Mouse (Mus musculus): ENCODE data around the gene Akap7. TPM values are rescaled to one million over a fixed set of nuclear protein-coding genes. Genes with fewer than 3 reads are reported as not detected.
"Not testable (repeated sequence)": the region's sequence is repeated elsewhere in the genome, so short reads cannot be mapped to it uniquely, and the experiment has no call there.

Akap7 gene
- polyA plus RNA-seq, 1 experiment from 2014 or later, result 20.7 TPM

DNA sequence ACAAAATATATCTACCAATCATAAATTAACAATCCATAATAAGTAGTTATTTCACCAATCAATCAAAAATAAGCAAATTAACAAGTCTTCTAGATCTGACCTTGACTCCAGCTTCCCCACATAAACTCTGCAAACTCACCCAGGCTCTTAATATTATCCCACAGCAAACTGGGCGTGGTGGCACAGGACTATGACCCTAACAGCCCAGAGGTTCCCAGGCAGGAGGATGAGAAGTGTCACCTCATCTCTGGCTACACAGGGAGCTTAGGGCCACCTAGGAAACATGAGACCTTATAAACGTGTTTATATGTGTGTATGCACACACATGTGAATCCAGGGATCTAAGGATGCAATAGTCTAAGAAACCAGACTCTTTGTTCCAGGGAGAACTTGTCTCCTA is 132.8 kb downstream of the Akap7 start:
- H3K9me3 ChIP-seq, result no peaks in the 10 kb centered on the region
- no peak overlapping the region for H3K27ac ChIP-seq
- ATAC-seq (ENCODE audit: low FRiP score), result no peak

DNA sequence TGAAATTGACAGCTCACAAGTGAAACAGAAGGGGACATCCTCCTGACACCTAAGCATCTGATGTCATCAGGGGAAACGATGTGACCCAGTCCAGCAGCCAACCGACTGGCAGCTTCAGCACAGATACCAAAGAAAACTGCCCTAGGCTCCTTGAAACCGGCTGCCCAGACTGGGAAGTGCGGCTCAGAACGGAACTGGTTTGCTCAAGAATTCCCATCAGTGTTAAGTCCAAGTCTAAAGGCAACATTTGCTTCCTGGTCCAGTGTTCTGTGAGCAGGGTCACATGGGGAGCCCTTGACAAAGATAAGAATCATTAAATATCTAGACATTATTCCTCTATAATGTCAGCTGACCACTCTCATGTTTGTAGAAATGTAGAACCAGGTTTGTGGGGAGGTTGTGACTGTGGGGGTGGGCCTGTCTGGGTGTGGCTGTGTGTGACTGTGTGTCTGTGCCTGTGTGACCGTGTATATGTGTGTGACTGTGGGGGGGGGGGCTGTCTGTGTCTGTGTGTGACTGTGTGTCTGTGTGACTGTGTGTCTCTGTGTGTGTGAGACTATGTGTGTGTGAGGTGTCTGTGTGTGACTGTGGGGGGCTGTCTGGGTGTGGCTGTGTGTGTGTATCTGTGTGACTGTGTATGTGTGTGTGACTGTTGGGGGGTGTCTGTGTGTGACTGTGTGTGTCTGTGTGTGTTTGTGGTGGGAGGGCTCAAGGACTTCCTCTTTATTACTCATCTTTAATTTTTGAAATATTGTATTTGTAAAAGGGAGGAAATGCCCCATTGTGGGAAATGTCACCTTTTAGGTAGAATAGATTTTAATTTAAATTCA is 140.1 kb downstream of the Akap7 start:
- Histone ChIP-seq H3K4me2 (no peak overlapping the region), H3K9me3 (no peaks in the 10 kb centered on the region), H3K4me1 (no peaks in the 10 kb centered on the region), H3K36me3 (replicated peaks) (no peaks in the 10 kb centered on the region), H3K27me3 (no peaks in the 10 kb centered on the region), H3K27ac (no peak overlapping the region), H3K9ac (no peak overlapping the region), H3K4me3 (replicated peaks) (no peak overlapping the region)
- ATAC-seq (ENCODE audit: low FRiP score), result no peak
- 82% methylated on average over 6 of the region's 6 CpGs for WGBS

More for the DNA sequence above, 132.8 kb downstream of the Akap7 start:
- no peak overlapping the region for H3K9ac ChIP-seq
- H3K4me3 ChIP-seq (replicated peaks), result no peak overlapping the region
- H3K27me3 ChIP-seq, result no peaks in the 10 kb centered on the region
- no peaks in the 10 kb centered on the region for H3K4me1 ChIP-seq
- no peak overlapping the region for H3K4me2 ChIP-seq
- no peaks in the 10 kb centered on the region for H3K36me3 ChIP-seq (replicated peaks)
- WGBS, result 91% methylated on average over 2 of the region's 2 CpGs

DNA sequence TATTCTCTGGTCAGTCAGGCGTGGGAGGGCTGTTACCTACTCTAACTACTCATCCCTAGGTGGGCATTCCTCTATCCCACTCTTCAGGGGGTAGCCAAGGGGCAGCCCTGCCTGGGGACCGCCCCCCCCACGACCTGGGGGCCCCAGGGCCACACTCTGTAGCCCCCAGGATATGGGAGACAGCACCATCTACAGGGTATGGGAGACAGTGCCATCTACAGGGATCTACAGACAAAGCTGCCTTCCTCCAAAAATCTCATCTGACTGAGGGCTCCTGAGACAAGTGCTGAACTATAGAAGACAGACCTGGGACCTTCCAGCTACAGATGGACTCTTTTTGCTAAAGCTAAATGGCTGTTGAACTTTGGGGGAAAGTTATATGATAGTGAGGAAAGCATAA is 144.2 kb downstream of the Akap7 start:
- WGBS, result 32% methylated on average over 3 of the region's 3 CpGs
- H3K27ac ChIP-seq, result not testable (repeated sequence)

DNA sequence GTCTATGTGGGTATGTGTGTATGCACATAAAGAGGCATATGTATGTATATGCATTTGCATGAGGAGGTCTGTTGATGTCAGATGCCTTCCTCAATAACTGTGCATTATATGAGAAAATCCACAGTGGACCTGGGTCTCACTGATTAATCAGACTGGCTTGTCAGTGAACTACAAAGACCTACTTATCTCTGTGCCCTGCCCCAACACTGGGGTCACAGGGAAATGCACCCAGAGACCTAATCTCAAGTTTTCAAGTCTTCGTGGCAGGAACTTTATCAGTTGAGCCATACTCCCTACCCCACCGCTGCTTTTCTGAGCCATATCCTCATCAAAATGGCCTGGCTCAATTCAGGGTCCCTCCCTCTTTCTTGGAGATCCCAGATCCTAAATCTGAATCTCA is 146.0 kb downstream of the Akap7 start:
- Histone ChIP-seq H3K9ac (no peak overlapping the region), H3K9me3 (no peaks in the 10 kb centered on the region), H3K4me3 (replicated peaks) (no peak overlapping the region), H3K27ac (no peak overlapping the region), H3K27me3 (no peaks in the 10 kb centered on the region), H3K4me2 (no peak overlapping the region), H3K36me3 (replicated peaks) (no peaks in the 10 kb centered on the region), H3K4me1 (no peaks in the 10 kb centered on the region)
- ATAC-seq (ENCODE audit: low FRiP score), result no peak
- 84% methylated on average over 2 of the region's 2 CpGs for WGBS

More for the DNA sequence above, 144.2 kb downstream of the Akap7 start:
- not testable (repeated sequence) for H3K4me2 ChIP-seq; H3K4me3 ChIP-seq (replicated peaks); H3K9ac ChIP-seq; H3K9me3 ChIP-seq; ATAC-seq (ENCODE audit: low FRiP score); H3K4me1 ChIP-seq; H3K36me3 ChIP-seq (replicated peaks); H3K27me3 ChIP-seq

DNA sequence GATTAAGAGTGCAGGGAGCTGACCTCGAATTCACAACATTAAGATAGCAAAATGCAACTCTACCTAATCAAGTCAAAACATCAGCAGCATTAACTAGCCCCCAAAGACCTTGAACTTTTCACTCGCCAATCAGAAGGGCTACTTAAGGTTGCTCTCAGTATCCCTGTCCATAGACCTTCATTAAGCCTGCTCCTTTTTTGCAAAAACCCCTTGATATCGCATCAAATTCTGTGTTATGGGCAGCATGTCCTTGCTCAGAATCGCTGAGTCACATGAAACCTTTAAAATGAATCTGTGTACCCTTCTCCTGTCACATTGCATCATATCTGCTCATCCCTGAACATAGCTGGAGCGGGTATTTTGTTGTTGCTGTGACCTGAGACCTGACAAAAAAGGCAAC is 149.0 kb downstream of the Akap7 start:
- no peak overlapping the region for H3K4me3 ChIP-seq (replicated peaks)
- H3K27me3 ChIP-seq, result no peaks in the 10 kb centered on the region; the same call in 1 of the 2 replicates
- no peak for ATAC-seq (ENCODE audit: low FRiP score)
- WGBS, result 86% methylated on average over 5 of the region's 5 CpGs
- H3K4me2 ChIP-seq, result no peak overlapping the region
- no peaks in the 10 kb centered on the region for H3K9me3 ChIP-seq
- no peak overlapping the region for H3K9ac ChIP-seq
- H3K36me3 ChIP-seq (replicated peaks), result no peaks in the 10 kb centered on the region
- no peaks in the 10 kb centered on the region for H3K4me1 ChIP-seq
- H3K27ac ChIP-seq, result no peak overlapping the region

DNA sequence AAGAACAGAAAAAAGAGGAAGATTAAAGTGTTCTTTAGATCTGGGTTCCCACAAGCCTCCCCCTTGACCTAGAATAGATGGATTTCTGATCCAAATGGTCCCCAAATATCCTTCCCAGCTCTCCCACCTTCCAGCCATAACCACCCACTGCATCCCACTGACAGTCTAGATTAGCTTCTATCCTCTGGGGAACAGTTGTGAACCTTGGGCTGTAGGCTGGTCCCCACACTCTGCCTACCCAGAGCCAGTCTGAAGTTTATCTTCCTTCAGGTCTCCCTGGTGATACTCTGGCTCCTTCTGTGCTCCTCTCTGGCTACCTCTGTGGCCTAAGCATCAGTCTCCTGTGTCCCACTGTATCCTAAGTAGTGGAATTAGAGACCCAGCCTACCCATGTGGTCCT is 150.3 kb downstream of the Akap7 start:
- Histone ChIP-seq H3K27me3 (no peaks in the 10 kb centered on the region; the same call in 1 of the 2 replicates), H3K27ac (no peak overlapping the region), H3K4me3 (replicated peaks) (no peak overlapping the region), H3K4me2 (no peak overlapping the region), H3K36me3 (replicated peaks) (no peaks in the 10 kb centered on the region), H3K9ac (no peak overlapping the region), H3K4me1 (no peaks in the 10 kb centered on the region), H3K9me3 (no peaks in the 10 kb centered on the region)
- ATAC-seq (ENCODE audit: low FRiP score), result no peak

DNA sequence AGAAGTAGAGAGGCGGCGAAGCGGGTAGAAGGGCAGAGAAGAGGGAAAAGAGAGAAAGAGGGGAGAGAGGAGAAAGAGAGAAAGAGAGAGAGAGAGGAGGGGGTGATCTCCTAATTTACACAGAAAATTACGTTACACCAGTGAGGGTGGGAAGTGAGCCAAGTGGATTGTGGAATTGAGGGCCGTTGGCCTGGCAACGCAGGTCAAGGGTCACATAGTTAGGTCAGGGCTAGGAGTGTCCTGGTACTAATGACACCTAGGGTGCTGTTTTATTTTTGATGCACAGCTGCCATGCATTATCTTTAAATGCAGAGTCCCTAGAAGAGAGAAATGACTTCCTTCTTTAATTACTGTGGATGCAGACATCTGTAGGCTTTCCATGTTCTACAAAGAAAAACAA is 153.4 kb downstream of the Akap7 start:
- Histone ChIP-seq H3K9me3 (no peaks in the 10 kb centered on the region), H3K27me3 (no peaks in the 10 kb centered on the region; the same call in 1 of the 2 replicates), H3K4me1 (no peaks in the 10 kb centered on the region), H3K4me2 (no peak overlapping the region), H3K9ac (no peak overlapping the region), H3K27ac (no peak overlapping the region), H3K4me3 (replicated peaks) (no peak overlapping the region), H3K36me3 (replicated peaks) (no peaks in the 10 kb centered on the region)
- WGBS, result 74% methylated on average over 6 of the region's 6 CpGs
- no peak for ATAC-seq (ENCODE audit: low FRiP score)

DNA sequence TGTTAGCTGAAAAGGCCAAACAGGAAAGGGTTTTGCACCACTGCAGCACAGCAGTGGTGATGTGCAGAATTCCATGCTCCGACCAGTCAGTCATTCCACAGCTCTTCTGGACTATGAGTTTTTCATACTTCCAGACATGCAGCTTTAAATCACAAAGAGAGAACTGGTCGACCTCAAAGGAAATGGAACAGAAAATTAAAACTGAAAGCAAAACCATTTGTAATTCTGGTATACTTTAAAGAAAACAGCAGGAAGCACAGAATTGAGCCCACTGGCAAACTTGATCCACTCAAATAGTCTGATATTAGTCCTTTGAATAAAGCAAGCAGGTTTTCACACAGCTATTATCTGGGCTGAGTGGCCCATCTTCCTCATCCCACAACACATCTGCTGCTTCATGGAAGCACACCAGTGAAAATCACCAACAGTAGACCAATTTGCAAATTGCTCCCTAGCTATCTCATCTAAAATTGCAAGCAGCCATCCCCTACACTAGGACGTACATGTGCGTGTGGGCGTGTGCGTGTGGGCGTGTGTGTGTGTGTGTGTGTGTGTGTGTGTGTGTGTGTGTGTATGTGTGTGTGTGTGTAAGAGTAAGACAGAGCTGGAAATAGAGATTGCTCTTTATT is 156.4 kb downstream of the Akap7 start:
- H3K4me1 ChIP-seq, result no peaks in the 10 kb centered on the region
- WGBS, result 93% methylated on average over 7 of the region's 7 CpGs
- H3K9me3 ChIP-seq, result no peaks in the 10 kb centered on the region
- no peak overlapping the region for H3K9ac ChIP-seq
- no peaks in the 10 kb centered on the region for H3K36me3 ChIP-seq (replicated peaks)
- H3K27me3 ChIP-seq, result no peaks in the 10 kb centered on the region; the same call in 1 of the 2 replicates
- no peak for ATAC-seq (ENCODE audit: low FRiP score)
- no peak overlapping the region for H3K4me2 ChIP-seq
- H3K27ac ChIP-seq, result no peak overlapping the region
- no peak overlapping the region for H3K4me3 ChIP-seq (replicated peaks)

DNA sequence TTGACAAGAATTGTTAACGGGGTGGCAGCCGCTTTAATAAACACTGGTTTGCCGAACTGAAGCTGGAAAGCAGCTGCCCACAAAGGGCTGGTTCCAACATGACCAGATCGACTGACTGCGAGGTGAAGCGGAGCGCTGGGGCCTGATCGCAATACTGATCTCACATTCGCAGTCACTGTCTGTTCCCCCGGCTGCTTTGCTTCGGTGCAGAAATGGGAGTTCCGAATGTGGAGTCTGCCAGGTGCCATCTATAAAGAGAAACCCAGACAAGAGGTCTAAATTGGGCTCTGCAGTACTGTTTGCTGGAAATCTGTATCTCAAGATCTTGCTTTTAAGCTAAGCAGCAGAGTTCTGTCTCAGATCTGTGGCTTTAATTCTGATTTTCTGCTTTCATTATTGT is 161.8 kb downstream of the Akap7 start:
- no peaks in the 10 kb centered on the region for H3K9me3 ChIP-seq
- H3K4me2 ChIP-seq, result peak overlapping the region; percentile 15; the same call in 1 of the 2 replicates
- no peaks in the 10 kb centered on the region for H3K36me3 ChIP-seq (replicated peaks)
- no peak overlapping the region for H3K4me3 ChIP-seq (replicated peaks)
- H3K9ac ChIP-seq, result no peak overlapping the region
- 79% methylated on average over 12 of the region's 12 CpGs for WGBS
- peaks cover 3% of the 10 kb centered on the region; the same call in 1 of the 2 replicates for H3K4me1 ChIP-seq
- peaks cover 25% of the 10 kb centered on the region for H3K27me3 ChIP-seq
- ATAC-seq (ENCODE audit: low FRiP score), result no peak
- no peak overlapping the region for H3K27ac ChIP-seq

DNA sequence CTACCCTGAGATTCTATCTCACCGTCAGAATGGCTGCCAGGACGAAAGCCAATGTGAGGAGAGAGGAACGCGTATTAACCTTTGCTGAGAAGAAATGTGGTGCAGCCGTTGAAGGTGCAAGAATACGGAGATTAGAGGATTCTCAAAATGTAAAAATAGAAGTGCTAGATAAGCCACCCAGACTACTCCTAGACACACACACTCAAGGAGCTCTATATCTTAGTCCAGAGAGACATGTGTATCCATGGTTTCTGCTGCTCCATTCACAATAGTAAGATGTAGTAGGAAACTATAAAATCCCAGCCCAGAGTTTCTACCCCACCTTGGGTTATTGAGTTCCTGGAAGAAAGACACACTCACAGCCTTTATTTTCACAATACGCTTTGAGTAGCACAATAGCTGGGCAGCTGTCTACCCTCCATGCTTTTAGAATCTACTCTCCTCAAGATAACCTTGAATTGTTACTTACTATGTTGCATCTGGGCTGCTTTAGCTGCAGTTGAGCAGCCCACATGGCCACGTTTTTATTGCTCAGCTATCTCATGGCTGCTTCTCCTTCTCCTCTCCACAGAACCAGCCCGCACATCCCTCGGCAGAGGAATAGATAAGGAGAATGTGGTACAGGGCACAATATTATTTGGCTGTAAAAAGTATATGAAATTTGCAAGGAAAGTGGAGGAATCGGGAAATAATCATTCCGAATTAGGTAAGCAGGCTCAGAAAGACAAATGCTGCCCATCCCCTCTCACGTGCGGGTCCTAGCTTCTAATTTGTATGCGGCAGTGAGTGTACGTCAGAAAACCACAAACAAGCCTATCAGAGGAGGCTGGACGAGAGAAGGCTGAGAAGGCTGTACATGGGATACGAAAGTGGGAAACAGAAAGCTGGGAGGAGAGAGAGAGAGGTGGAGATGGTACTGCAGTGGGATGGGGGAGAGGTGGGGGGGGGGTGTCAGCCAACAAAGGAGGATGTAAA is 162.6 kb downstream of the Akap7 start:
- ATAC-seq (ENCODE audit: low FRiP score), result peak; percentile 61; the same call in 1 of the 2 replicates
- H3K4me3 ChIP-seq (replicated peaks), result no peak overlapping the region
- H3K9ac ChIP-seq, result no peak overlapping the region
- peak overlapping the region; percentile 15; the same call in 1 of the 2 replicates for H3K4me2 ChIP-seq
- peaks cover 25% of the 10 kb centered on the region for H3K27me3 ChIP-seq
- peaks cover 3% of the 10 kb centered on the region; the same call in 1 of the 2 replicates for H3K4me1 ChIP-seq
- no peaks in the 10 kb centered on the region for H3K9me3 ChIP-seq
- 72% methylated on average over 18 of the region's 18 CpGs for WGBS
- H3K36me3 ChIP-seq (replicated peaks), result no peaks in the 10 kb centered on the region
- no peak overlapping the region for H3K27ac ChIP-seq

DNA sequence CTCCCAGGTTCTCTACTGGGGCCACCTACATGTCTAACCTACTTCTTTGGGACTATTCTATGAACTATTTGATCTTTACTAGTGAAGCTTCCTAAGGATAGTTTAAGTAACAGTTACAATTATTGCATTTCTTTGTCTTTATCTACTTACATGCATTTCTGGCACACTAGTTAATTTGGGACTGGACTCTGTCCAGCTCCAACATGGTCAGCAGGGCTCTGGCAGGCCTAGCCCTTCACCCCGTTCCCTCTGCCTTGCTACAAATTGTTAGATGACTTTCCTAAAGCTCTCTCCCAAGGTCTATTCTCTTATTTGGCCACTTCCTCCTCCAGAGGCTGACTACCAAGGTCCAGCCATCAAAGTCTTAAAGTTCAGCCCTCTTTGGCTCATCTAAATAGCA is 165.9 kb downstream of the Akap7 start:
- Histone ChIP-seq H3K4me2 (no peak overlapping the region), H3K27me3 (peaks cover 28% of the 10 kb centered on the region), H3K4me1 (peaks cover 3% of the 10 kb centered on the region; the same call in 1 of the 2 replicates), H3K9ac (no peak overlapping the region), H3K27ac (no peak overlapping the region), H3K4me3 (replicated peaks) (no peak overlapping the region), H3K9me3 (peaks cover 5% of the 10 kb centered on the region; the same call in 1 of the 2 replicates), H3K36me3 (replicated peaks) (no peaks in the 10 kb centered on the region)
- 87% methylated on average over 1 of the region's 1 CpGs for WGBS
- ATAC-seq (ENCODE audit: low FRiP score), result no peak

Measured in forebrain, embryonic 12.5 days (tissue).